Mouse (Mus musculus) bone marrow, adult 2 months (tissue): ENCODE results near the gene Bcl11a. TPM values are rescaled to one million over a fixed set of nuclear protein-coding genes. Genes with fewer than 3 reads are reported as not detected.

Experiments used
- H3K27ac ChIP-seq: fragments of 200-500 bp; 2 replicates; pipeline ENCODE4 v1.5.1; 2012; ENCODE audit warnings: low read depth, mild to moderate bottlenecking, control low read depth, inconsistent platforms, low read length; ENCODE audit not compliant: control insufficient read depth, poor library complexity, insufficient read depth
- H3K4me1 ChIP-seq: fragments of 200-500 bp; 2 replicates; pipeline ENCODE4 v1.6.1; 2011; ENCODE audit warnings: low read length; ENCODE audit not compliant: control insufficient read depth, insufficient read depth
- H3K4me3 ChIP-seq: fragments of 200-500 bp; replicated peaks from 2 replicates; pipeline ENCODE3; 2011; ENCODE audit warnings: mild to moderate bottlenecking, low read depth, low read length, control low read depth; ENCODE audit not compliant: control insufficient read depth
- CTCF ChIP-seq: fragments of 200-500 bp; IDR thresholded peaks from 2 replicates; pipeline ENCODE4 v1.5.1; 2011; ENCODE audit warnings: low read length, control low read depth; ENCODE audit not compliant: control insufficient read depth, insufficient read depth
- POLR2A ChIP-seq: fragments of 200-500 bp; IDR thresholded peaks from 2 replicates; pipeline ENCODE4 v1.6.1; 2011; ENCODE audit warnings: low read depth, mild to moderate bottlenecking, control low read depth, low read length, borderline replicate concordance; ENCODE audit not compliant: control insufficient read depth
- WGBS: fragments of 180-500 bp; shearing (Covaris S2); methylation state at CpG from one replicate; pipeline ENCODE4 v1.1.7; 2018; 5-methylcytosine and 5-hydroxymethylcytosine counted together
- polyA plus RNA-seq: library from polyadenylated mRNA; stranded (reverse); fragments of >200 nt; gene quantifications from 2 replicates; pipeline ENCODE4 v1.2.4, GENCODE M21; 2011; ENCODE audit warnings: low replicate concordance; ENCODE audit not compliant: missing spikeins, insufficient read depth, insufficient read length

The Bcl11a gene
- polyA plus RNA-seq, 1 experiment, result 23.5 TPM

- no peak for TF ChIP-seq CTCF
- TF ChIP-seq POLR2A, result no peak
- H3K4me3 ChIP-seq, result no peak overlapping the region
- WGBS, result 62% methylated on average over 3 of the region's 3 CpGs
- no peaks in the 10 kb centered on the region; the same call in 1 of the 2 replicates for H3K4me1 ChIP-seq
- H3K27ac ChIP-seq, result no peak overlapping the region
Measured at GRCm38 (mm10) chr11:24092618-24093017, 14.8 kb downstream of the Bcl11a start.

GRCm38 (mm10) chr11:24094086-24094487 lies 16.2 kb downstream of the Bcl11a start:
- H3K27ac ChIP-seq, result no peak overlapping the region
- WGBS, result 61% methylated on average over 5 of the region's 5 CpGs
- peaks cover 3% of the 10 kb centered on the region; the same call in 1 of the 2 replicates for H3K4me1 ChIP-seq
- no peak overlapping the region for H3K4me3 ChIP-seq
- no peak for TF ChIP-seq POLR2A
- 0 out of 2 replicates have a peak, but pooled peaks have one; percentile 22 for TF ChIP-seq CTCF

GRCm38 (mm10) chr11:24095236-24095635 lies 17.4 kb downstream of the Bcl11a start:
- no peak for TF ChIP-seq POLR2A
- no peak for TF ChIP-seq CTCF
- H3K4me1 ChIP-seq, result peaks cover 4% of the 10 kb centered on the region; the same call in 1 of the 2 replicates
- H3K27ac ChIP-seq, result no peak overlapping the region
- 68% methylated on average over 9 of the region's 9 CpGs for WGBS
- H3K4me3 ChIP-seq, result no peak overlapping the region

GRCm38 (mm10) chr11:24095656-24096353 lies 17.9 kb downstream of the Bcl11a start:
- H3K27ac ChIP-seq, result no peak overlapping the region
- H3K4me3 ChIP-seq, result no peak overlapping the region
- H3K4me1 ChIP-seq, result peaks cover 4% of the 10 kb centered on the region; the same call in 1 of the 2 replicates
- no peak for TF ChIP-seq CTCF
- no peak for TF ChIP-seq POLR2A
- 85% methylated on average over 7 of the region's 7 CpGs for WGBS

GRCm38 (mm10) chr11:24096483-24096882 lies 18.6 kb downstream of the Bcl11a start:
- TF ChIP-seq CTCF, result no peak
- TF ChIP-seq POLR2A, result no peak
- no peak overlapping the region for H3K4me3 ChIP-seq
- WGBS, result 73% methylated on average over 6 of the region's 6 CpGs
- H3K4me1 ChIP-seq, result peaks cover 4% of the 10 kb centered on the region
- H3K27ac ChIP-seq, result no peak overlapping the region

GRCm38 (mm10) chr11:24097026-24097425 lies 19.2 kb downstream of the Bcl11a start:
- H3K27ac ChIP-seq, result no peak overlapping the region
- peaks cover 7% of the 10 kb centered on the region for H3K4me1 ChIP-seq
- WGBS, result 66% methylated on average over 6 of the region's 6 CpGs
- no peak for TF ChIP-seq CTCF
- no peak overlapping the region for H3K4me3 ChIP-seq

GRCm38 (mm10) chr11:24098069-24098468 lies 20.2 kb downstream of the Bcl11a start:
- 67% methylated on average over 5 of the region's 5 CpGs for WGBS
- Histone ChIP-seq H3K27ac (no peak overlapping the region), H3K4me1 (peaks cover 10% of the 10 kb centered on the region), H3K4me3 (no peak overlapping the region)
- no peak for TF ChIP-seq CTCF
- TF ChIP-seq POLR2A, result no peak

- H3K4me1 ChIP-seq, result peaks cover 10% of the 10 kb centered on the region
- no peak overlapping the region for H3K4me3 ChIP-seq
- TF ChIP-seq CTCF (no peak), POLR2A (no peak)
- no peak overlapping the region for H3K27ac ChIP-seq
- 46% methylated on average over 3 of the region's 3 CpGs for WGBS
Measured at GRCm38 (mm10) chr11:24098662-24099061, 20.8 kb downstream of the Bcl11a start.
